Mouse (Mus musculus): ENCODE measurements at regions not wholly inside any gene's neighbourhood (a gene's known extent, or its start where the extent isn't known, plus 50 kb on each side); places are given as distances from the start of the nearest gene placed in this dataset.

DNA sequence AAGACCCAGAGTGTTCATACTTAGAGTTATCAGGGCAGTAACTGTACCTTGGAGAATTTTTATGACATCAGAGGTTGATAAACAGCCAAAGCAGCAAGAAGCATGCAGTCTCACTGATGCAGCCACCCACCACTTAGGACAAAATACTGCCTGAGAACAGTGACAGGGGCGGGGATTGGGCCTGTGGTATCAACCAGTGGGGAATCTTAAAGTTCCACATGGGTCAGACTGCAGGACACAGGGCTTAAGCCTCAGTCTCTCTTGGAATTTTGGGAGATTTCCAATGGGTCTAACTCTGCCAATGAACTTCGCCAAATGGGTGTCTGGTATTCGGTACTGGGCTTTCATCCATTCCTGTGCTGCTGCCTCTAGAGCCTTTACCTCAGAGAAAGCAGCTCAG, 88.8 kb upstream of the Stac start:
- no peak for TF ChIP-seq ELF1 (IDR thresholded peaks at IDR 0.05; ENCODE audit: low read depth, low read length)
- no peak for TF ChIP-seq CTCF (IDR thresholded peaks at IDR 0.05 in 2 of 3, conservative IDR thresholded peaks at IDR 0.05 in 1 of 3; ENCODE audit: control insufficient read depth in 1 of 3, insufficient read depth in 1 of 3, low read depth in 2 of 3, low read length in 3 of 3, poor library complexity in 1 of 3, severe bottlenecking in 1 of 3)
- no peak for TF ChIP-seq SMC3 (IDR thresholded peaks at IDR 0.05; ENCODE audit: low read depth, low read length)
- TF ChIP-seq KAT2A (conservative IDR thresholded peaks at IDR 0.05; ENCODE audit: low read depth, low read length) = no peak
- TF ChIP-seq MYC (IDR thresholded peaks at IDR 0.05; ENCODE audit: low read depth, low read length) = no peak
- TF ChIP-seq CHD2 (IDR thresholded peaks at IDR 0.05; ENCODE audit: low read length) = no peak
- TF ChIP-seq E2F4 (IDR thresholded peaks at IDR 0.05; ENCODE audit: borderline replicate concordance, low read depth, low read length) = no peak
- TF ChIP-seq CHD1 (IDR thresholded peaks at IDR 0.05; ENCODE audit: low read depth, low read length) = no peak
- no peak for TF ChIP-seq USF1 (IDR thresholded peaks at IDR 0.05; ENCODE audit: low read depth, low read length)
- no peak for TF ChIP-seq NELFE (IDR thresholded peaks at IDR 0.05; ENCODE audit: low read depth, low read length)
- TF ChIP-seq EP300 (IDR thresholded peaks at IDR 0.05; ENCODE audit: low read depth in 1 of 2, low read length in 2 of 2) = no peak
- no peak for TF ChIP-seq TCF12 (IDR thresholded peaks at IDR 0.05; ENCODE audit: low read depth, low read length)
- no peak for TF ChIP-seq MAX (IDR thresholded peaks at IDR 0.05; ENCODE audit: low read length)

All from MEL (cell line).